Mouse (Mus musculus): Measurements from ENCODE around the gene Coro1b. TPM values are rescaled to one million over a fixed set of nuclear protein-coding genes. Genes with fewer than 3 reads are reported as not detected.
"Not testable (repeated sequence)": the region's sequence is repeated elsewhere in the genome, so short reads cannot be mapped to it uniquely, and the experiment has no call there.

Coro1b gene
- polyA plus RNA-seq, 1 experiment from 2014 or later = 146 TPM

DNA sequence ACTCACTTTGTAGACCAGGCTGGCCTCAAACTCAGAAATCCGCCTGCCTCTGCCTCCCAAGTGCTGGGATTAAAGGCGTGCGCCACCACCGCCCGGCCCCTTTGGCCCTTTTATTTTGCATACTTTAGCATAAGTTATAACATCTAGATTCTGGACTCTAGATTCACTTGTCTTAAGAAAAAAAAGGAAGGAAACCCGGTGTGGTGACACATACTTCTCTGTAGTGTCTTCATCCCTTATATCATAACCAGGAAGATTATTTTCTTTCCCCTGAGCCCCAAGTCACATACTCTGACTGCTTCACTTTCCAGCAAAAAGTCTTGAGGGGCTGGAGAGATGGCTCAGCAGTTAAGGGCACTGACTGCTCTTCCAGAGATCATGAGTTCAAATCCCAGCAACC, 26.5 kb upstream of the Coro1b start:
- H3K36me3 ChIP-seq = peaks cover 19% of the 10 kb centered on the region
- not testable (repeated sequence) for ATAC-seq (ENCODE audit: low FRiP score, low read depth); H3K27ac ChIP-seq; H3K27me3 ChIP-seq; H3K9ac ChIP-seq; H3K4me3 ChIP-seq; H3K9me3 ChIP-seq
- H3K4me2 ChIP-seq (replicated peaks) = peak overlapping the region; percentile 63
- WGBS = 63% methylated on average over 6 of the region's 6 CpGs
- H3K4me1 ChIP-seq = peaks cover 31% of the 10 kb centered on the region

DNA sequence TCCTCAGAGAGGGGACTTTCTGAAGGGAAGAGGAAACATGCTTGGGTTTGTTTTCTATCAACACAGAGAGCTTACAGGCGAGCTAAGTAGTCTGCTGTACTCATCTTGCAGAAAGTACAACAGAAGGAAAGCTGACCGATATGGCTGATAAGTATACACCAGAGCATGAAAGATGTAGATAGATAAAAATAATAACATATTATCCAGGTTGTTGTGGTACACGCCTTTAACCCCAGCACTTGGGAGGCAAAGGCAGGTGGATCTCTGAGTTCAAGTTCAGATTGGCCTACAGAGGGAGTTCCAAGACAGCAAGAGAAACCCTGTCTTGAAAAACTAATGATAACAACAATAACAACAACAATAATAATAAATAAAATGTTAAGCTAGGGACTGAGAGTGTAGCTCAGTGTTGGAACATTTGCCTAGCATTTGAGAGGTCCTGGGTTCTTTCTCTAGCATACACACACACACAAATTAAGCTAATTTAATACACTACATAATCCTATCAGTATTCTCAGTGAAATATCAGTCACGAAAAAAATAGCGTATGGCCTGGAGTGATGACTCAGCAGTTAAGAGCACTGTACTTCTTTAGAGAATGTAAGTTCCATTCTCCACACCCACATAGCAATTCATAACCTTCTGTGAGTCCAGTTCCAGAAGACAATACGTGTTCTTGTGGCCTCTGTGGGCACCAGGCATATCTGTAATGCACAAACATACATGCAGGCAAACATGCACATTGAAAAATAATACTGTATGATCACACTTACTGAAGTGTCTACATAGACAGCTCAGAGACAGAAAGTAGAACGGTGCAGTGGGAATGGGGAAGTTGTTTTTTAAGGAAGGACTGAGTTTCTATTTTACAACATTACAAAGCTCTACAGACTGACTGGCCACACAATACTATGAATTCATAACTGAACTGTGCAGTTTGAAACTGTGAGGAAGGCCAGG, 25.7 kb upstream of the Coro1b start:
- H3K9ac ChIP-seq = no peak overlapping the region
- no peak for ATAC-seq (ENCODE audit: low FRiP score, low read depth)
- no peaks in the 10 kb centered on the region for H3K27me3 ChIP-seq
- peaks cover 15% of the 10 kb centered on the region for H3K36me3 ChIP-seq
- no peaks in the 10 kb centered on the region for H3K9me3 ChIP-seq
- H3K27ac ChIP-seq = no peak overlapping the region
- no peak overlapping the region for H3K4me2 ChIP-seq (replicated peaks)
- H3K4me1 ChIP-seq = peaks cover 39% of the 10 kb centered on the region
- no peak overlapping the region for H3K4me3 ChIP-seq
- WGBS = 86% methylated on average over 7 of the region's 7 CpGs

DNA sequence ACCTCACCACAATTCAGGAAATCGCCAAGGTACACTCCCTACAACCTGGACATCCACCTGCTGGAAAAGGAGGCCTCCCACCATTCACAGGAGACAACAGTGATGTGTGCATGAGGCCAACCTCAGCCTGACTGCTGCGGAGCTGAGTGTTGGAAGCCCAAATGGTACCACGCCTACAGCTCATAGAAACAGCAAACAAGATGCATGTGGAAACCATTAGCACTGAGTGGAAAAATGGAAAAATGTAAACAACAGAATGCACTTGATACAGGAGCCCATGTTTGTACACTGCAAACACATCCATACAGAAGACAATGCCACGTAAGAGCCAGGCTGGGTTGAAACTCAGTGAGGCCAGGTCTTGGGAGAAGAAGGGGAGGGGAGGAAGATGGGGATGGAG, 24.0 kb upstream of the Coro1b start:
- Histone ChIP-seq H3K36me3 (peaks cover 21% of the 10 kb centered on the region), H3K9me3 (no peaks in the 10 kb centered on the region), H3K27ac (no peak overlapping the region), H3K4me3 (no peak overlapping the region), H3K4me2 (replicated peaks) (no peak overlapping the region), H3K4me1 (peaks cover 40% of the 10 kb centered on the region), H3K27me3 (no peaks in the 10 kb centered on the region), H3K9ac (no peak overlapping the region)
- WGBS = 68% methylated on average over 4 of the region's 4 CpGs
- ATAC-seq (ENCODE audit: low FRiP score, low read depth) = no peak

DNA sequence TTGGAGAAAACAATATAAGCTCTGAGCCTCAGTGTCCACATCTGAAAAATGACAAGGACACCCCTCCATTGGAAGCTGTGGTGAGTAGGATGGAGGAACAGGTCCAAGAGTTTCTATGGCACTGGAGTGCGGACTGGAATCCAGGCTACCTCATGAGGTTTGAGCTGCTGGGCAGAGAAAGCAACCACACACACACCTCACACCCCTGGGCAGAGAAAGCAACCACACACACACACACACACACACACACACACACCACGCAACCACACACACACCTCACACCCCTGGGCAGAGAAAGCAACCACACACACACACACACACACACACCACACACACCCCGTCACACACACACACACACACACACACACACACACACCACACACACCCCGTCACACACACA, 23.2 kb upstream of the Coro1b start:
- Histone ChIP-seq H3K4me3 (peak overlapping the region; percentile 87), H3K36me3 (peaks cover 30% of the 10 kb centered on the region), H3K27ac (peak overlapping the region; percentile 28; the same call in 1 of the 2 replicates), H3K4me2 (replicated peaks) (peak overlapping the region; percentile 62), H3K4me1 (peaks cover 36% of the 10 kb centered on the region), H3K9ac (peak overlapping the region; percentile 55)
- ATAC-seq (ENCODE audit: low FRiP score, low read depth) = peak; percentile 32
- H3K9me3 ChIP-seq, H3K27me3 ChIP-seq: not testable (repeated sequence)
- 16% methylated on average over 4 of the region's 4 CpGs for whole genome bisulfite sequencing

DNA sequence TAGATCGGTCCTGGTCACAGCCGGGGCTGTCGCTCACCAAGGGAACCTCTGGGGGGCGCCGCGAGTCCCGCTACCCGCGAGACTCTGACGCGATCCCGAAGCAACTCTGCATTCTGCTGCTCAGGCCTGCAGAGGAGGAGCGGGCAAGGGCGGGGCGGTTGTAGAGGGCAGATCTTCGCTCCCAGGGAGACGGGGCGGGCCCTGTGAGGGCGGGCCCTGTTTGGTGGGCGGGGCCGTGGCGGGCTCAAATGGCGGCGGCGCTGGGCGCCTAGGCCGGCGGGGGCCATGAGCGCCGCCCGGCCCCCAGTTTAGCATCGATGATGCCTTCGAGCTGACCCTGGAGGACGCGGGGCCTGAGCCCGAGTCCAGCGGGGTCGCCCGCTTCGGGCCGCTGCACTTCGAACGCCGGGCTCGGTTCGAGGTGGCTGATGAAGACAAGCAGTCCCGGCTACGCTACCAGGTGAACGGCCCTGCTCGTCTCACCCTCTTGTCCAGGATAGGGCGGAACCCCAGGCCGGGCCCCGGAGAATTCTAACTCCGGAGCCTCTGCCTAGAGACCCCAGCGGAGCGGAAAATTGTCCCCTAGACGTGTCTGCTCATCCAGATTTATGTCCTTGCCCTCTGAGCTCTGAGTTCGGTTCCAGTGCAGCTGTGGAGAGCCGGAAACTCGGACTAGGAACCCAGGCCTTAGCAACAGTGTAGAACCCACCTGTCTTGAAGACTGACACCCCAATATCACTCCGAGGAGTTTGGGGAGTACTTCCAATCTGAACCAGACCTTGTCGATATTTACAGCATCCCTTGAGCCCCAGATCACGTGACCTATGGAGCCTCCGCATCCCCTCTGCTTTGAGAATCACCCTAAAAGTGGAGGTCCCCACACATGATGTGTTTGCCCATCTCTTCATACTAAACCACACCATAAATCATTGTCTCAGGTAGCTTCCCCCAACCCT, 22.4 kb upstream of the Coro1b start, which contains the start of gene Aip:
TSS of gene Aip (minus strand) at position 118 of the 956 bp plus-strand sequence.
- under 1% methylated on average over 63 of the region's 64 CpGs for WGBS
- peaks cover 28% of the 10 kb centered on the region for H3K4me1 ChIP-seq
- ATAC-seq (ENCODE audit: low FRiP score, low read depth) = peak; percentile 94

DNA sequence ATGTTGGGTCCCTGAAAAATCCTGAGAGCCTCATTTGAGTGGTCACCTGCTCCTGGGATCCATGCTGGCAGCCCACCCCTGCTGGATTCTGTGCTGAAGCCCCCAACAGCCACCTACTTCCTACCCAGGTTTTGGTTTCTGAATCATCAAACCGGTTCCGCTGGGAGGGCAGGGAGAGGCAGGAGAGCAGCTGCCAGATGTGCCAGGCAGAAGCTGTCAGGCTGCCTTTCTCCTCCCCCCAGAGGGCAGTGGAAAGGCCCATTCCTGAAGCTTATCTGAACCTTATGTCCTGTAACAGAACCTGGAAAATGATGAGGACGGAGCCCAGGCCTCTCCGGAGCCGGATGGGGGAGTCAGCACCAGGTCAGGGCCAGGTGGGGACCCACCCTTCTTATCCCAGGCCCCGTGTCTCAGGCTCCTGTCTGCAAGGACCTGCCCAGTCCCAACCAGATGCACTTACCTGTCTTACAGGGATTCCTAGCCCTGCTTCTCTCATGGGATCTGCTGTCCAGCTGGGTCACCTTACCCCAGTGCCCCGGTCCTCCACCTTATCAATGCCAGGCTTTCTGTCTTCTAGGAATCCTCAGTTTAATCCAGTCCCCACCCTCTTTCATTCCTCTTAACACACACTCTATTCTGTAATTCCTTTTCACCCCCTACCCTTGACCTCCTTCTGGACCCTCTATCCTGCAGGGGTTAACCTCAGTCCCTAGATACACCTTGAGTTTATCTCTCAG, 21.5 kb upstream of the Coro1b start:
- peak overlapping the region; percentile 89 for H3K4me2 ChIP-seq (replicated peaks)
- H3K9me3 ChIP-seq = no peaks in the 10 kb centered on the region
- ATAC-seq (ENCODE audit: low FRiP score, low read depth) = no peak
- peaks cover 43% of the 10 kb centered on the region for H3K36me3 ChIP-seq
- H3K9ac ChIP-seq = peak overlapping the region; percentile 86
- WGBS = 45% methylated on average over 7 of the region's 7 CpGs
- peaks cover 28% of the 10 kb centered on the region for H3K4me1 ChIP-seq
- H3K27me3 ChIP-seq = no peaks in the 10 kb centered on the region
- H3K4me3 ChIP-seq = peak overlapping the region; percentile 87
- H3K27ac ChIP-seq = 0 out of 2 replicates have a peak overlapping the region, but pooled peaks have one; percentile 39

More for the DNA sequence above, 22.4 kb upstream of the Coro1b start, which contains the start of gene Aip:
- H3K4me3 ChIP-seq = peak within 1 kb of the TSS; percentile 87
- no peaks in the 10 kb centered on the region for H3K27me3 ChIP-seq
- no peaks in the 10 kb centered on the region for H3K9me3 ChIP-seq
- peak within 1 kb of the TSS; percentile 86 for H3K9ac ChIP-seq
- H3K36me3 ChIP-seq = peaks cover 34% of the 10 kb centered on the region
- peak within 1 kb of the TSS; percentile 89 for H3K4me2 ChIP-seq (replicated peaks)
- peak within 1 kb of the TSS; percentile 39; the same call in 1 of the 2 replicates for H3K27ac ChIP-seq

DNA sequence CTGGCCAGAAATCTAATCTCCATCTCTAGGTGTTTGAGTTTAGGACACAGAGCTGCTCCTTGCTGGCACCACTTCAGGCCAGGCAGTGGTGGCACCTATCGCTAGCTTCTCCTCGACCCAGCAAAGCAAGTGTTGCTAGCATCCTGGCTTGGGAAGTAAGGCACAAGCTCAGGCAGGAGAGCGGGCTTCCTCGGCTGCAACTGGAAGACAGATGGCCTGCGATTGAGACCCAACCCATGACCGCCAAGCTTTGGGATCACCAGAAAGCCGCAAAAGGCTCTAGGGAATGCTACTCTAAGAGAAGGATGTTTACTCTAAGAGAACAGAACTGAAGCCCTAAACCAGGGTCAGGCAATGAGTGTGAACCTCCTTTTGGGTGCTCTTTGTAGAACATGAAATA, 19.0 kb upstream of the Coro1b start:
- H3K4me2 ChIP-seq (replicated peaks) = no peak overlapping the region
- H3K27me3 ChIP-seq = no peaks in the 10 kb centered on the region
- H3K4me1 ChIP-seq = peaks cover 22% of the 10 kb centered on the region
- H3K9me3 ChIP-seq = no peaks in the 10 kb centered on the region
- 91% methylated on average over 7 of the region's 7 CpGs for WGBS
- ATAC-seq (ENCODE audit: low FRiP score, low read depth) = no peak
- peaks cover 62% of the 10 kb centered on the region for H3K36me3 ChIP-seq
- H3K27ac ChIP-seq = no peak overlapping the region
- H3K4me3 ChIP-seq = no peak overlapping the region
- H3K9ac ChIP-seq = no peak overlapping the region

DNA sequence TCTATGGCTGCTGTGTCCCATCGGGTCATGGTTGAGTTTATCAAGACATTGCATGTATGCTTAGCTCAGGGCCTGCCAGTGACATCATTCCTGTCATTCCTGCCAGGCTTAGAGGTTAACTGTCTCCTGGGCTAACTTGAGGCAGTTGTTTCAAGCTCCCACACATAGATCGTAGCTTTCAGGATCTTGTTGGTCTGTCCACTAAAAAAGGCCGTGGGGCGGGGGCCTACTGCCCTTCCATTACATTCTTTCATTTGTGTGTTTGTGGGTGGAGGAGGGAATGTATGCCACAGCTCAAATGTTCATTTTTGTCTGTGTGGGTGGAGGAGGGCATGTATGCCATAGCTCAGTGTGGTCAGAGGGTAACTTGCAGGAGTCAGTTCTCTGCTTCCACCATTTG, 18.3 kb upstream of the Coro1b start:
- H3K4me1 ChIP-seq = peaks cover 16% of the 10 kb centered on the region
- H3K4me3 ChIP-seq = no peak overlapping the region
- no peak overlapping the region for H3K4me2 ChIP-seq (replicated peaks)
- 92% methylated on average over 4 of the region's 4 CpGs for WGBS
- H3K36me3 ChIP-seq = peaks cover 62% of the 10 kb centered on the region
- H3K9ac ChIP-seq = no peak overlapping the region
- H3K27me3 ChIP-seq = no peaks in the 10 kb centered on the region
- ATAC-seq (ENCODE audit: low FRiP score, low read depth) = no peak
- H3K9me3 ChIP-seq = no peaks in the 10 kb centered on the region
- no peak overlapping the region for H3K27ac ChIP-seq

DNA sequence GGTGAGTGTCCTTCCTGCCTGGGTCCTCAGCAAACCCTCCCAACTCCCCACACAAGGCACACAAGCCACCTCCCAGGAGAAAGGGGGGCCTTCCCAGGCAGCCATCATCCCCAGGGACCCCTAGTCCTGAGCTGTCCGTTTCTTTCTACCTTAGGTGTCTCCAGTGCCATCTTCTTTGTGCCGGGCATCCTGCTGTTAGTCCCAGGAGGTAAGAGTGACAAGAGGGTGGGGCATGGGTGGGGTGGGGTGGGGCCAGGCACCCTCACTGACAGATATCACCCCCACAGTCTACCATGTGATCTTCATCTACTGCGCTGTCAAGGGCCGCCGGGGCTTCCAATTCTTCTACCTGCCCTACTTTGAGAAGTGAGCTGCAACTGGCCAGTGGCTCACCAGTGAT, 17.3 kb upstream of the Coro1b start:
- no peak overlapping the region for H3K27ac ChIP-seq
- H3K9me3 ChIP-seq = no peaks in the 10 kb centered on the region
- H3K36me3 ChIP-seq = peaks cover 62% of the 10 kb centered on the region
- ATAC-seq (ENCODE audit: low FRiP score, low read depth) = no peak
- H3K4me2 ChIP-seq (replicated peaks) = no peak overlapping the region
- 89% methylated on average over 5 of the region's 5 CpGs for WGBS
- no peaks in the 10 kb centered on the region for H3K27me3 ChIP-seq
- peaks cover 15% of the 10 kb centered on the region for H3K4me1 ChIP-seq
- H3K9ac ChIP-seq = no peak overlapping the region
- no peak overlapping the region for H3K4me3 ChIP-seq

DNA sequence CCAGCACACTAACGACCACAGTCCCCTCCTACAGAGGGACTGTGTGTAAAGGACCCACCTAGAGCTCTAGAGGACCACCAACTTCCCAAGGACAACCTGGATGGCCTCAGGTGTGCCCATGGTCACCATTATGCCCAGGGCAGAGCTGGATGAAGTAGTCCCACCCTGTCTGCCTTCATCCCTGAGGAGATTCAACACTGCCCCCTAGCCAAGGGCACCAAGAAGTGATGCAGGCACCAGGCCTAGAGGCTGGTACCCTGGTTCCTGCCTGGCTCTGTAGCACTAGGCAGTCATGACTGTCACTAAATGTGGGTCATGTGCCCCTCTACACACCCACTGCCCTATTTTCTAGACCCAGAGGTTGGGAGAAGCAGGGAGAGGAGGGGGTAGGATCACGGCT, 16.7 kb upstream of the Coro1b start:
- Histone ChIP-seq H3K4me1 (peaks cover 10% of the 10 kb centered on the region), H3K9me3 (no peaks in the 10 kb centered on the region), H3K4me3 (no peak overlapping the region), H3K9ac (no peak overlapping the region), H3K27ac (no peak overlapping the region), H3K4me2 (replicated peaks) (no peak overlapping the region), H3K27me3 (no peaks in the 10 kb centered on the region), H3K36me3 (peaks cover 62% of the 10 kb centered on the region)
- no peak for ATAC-seq (ENCODE audit: low FRiP score, low read depth)
- 81% methylated on average over 2 of the region's 2 CpGs for WGBS

DNA sequence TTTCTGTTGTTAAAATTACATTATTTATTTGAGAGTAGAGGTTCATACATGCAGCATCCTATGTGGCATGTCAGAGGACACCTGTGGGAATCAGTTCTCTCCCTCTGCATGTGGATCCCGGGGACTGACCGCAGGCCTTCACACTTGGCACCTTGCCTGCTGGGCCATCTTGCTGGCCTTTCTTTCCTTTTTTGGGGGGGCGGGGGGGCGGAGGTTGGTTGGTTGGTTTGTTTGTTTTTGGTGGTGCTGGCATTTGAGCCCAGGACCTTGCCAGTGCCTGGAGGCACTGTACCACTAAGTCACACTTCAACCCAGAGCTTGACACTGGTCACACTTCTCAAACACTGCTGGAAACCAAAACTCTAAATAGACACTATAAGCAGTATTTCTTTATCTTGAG, 14.1 kb upstream of the Coro1b start:
- H3K9ac ChIP-seq = no peak overlapping the region
- no peaks in the 10 kb centered on the region for H3K27me3 ChIP-seq
- peaks cover 41% of the 10 kb centered on the region for H3K36me3 ChIP-seq
- no peak overlapping the region for H3K27ac ChIP-seq
- H3K9me3 ChIP-seq = no peaks in the 10 kb centered on the region
- no peak overlapping the region for H3K4me2 ChIP-seq (replicated peaks)
- no peak overlapping the region for H3K4me3 ChIP-seq
- WGBS = 84% methylated on average over 4 of the region's 4 CpGs
- ATAC-seq (ENCODE audit: low FRiP score, low read depth) = no peak
- H3K4me1 ChIP-seq = no peaks in the 10 kb centered on the region
